Mouse (Mus musculus) megakaryocyte-erythroid progenitor cell, adult 5 weeks (primary cell): ENCODE measurements around the gene Scgb2b11. TPM values are rescaled to one million over a fixed set of nuclear protein-coding genes. Genes with fewer than 3 reads are reported as not detected.

ENCODE experiments used
- polyA plus RNA-seq: library from polyadenylated mRNA; stranded (reverse); fragments of >175 nt; gene quantifications from 2 replicates; pipeline ENCODE4 v1.2.3, GENCODE M21; 2012

Gene Scgb2b11
- not detected in 2 replicates for polyA plus RNA-seq

GRCm38 (mm10) chr7:32211045-32211444, at the start of gene Scgb2b11:
TSS of gene Scgb2b11 (minus strand) at chr7:32211145.

GRCm38 (mm10) chr7:32222540-32222939, 11.6 kb upstream of the Scgb2b11 start, which contains the start of gene Scgb1b11:
TSS of gene Scgb1b11 (plus strand) at chr7:32222840.

Other genes starting within 250 kb of the Scgb2b11 start
- not detected in 2 replicates for gene Scgb1b10, start 110.3 kb downstream of the Scgb2b11 start, polyA plus RNA-seq
- gene Scgb1b11, start 11.7 kb upstream of the Scgb2b11 start, polyA plus RNA-seq: not detected in 2 replicates
- not detected in 2 replicates for gene Scgb2b12, start 116.1 kb upstream of the Scgb2b11 start, polyA plus RNA-seq
- gene Scgb1b12, start 123.0 kb upstream of the Scgb2b11 start, polyA plus RNA-seq: not detected in 2 replicates
- not detected in 2 replicates for gene Scgb1b29, start 230.4 kb upstream of the Scgb2b11 start, polyA plus RNA-seq